Mouse (Mus musculus) myocyte (in vitro differentiated cells): ENCODE results near the gene Spag6.

Experiments used
- E2F4 ChIP-seq: IDR thresholded peaks from one replicate; pipeline ENCODE4 v1.6.1; 2011; ENCODE audit warnings: mild to moderate bottlenecking, control low read depth, moderate library complexity; ENCODE audit not compliant: insufficient read depth
- MAX ChIP-seq: IDR thresholded peaks from one replicate; pipeline ENCODE4 v1.6.1; 2011; ENCODE audit warnings: low read depth, mild to moderate bottlenecking, control low read depth
- POLR2A ChIP-seq: IDR thresholded peaks from one replicate; pipeline ENCODE4 v1.6.1; 2011; ENCODE audit warnings: low read depth, mild to moderate bottlenecking, control low read depth, moderate library complexity; ENCODE audit not compliant: insufficient read length
- SRF ChIP-seq: IDR thresholded peaks from one replicate; pipeline ENCODE4 v1.6.1; 2011; ENCODE audit warnings: low read depth; ENCODE audit not compliant: control insufficient read depth, insufficient read length
- TCF12 ChIP-seq: IDR thresholded peaks from one replicate; pipeline ENCODE4 v1.6.1; 2011; ENCODE audit warnings: mild to moderate bottlenecking, control low read depth; ENCODE audit not compliant: poor library complexity, insufficient read depth, severe bottlenecking
- USF1 ChIP-seq: IDR thresholded peaks from one replicate; pipeline ENCODE4 v1.6.1; 2011; ENCODE audit warnings: low read depth, mild to moderate bottlenecking, control low read depth, moderate library complexity

GRCm38 (mm10) chr2:18778220-18778619 lies 84.4 kb downstream of the Spag6 start:
- no peak for TF ChIP-seq TCF12
- no peak for TF ChIP-seq MAX
- TF ChIP-seq POLR2A = no peak
- TF ChIP-seq SRF = no peak
- TF ChIP-seq USF1 = no peak
- no peak for TF ChIP-seq E2F4
